ENCODE assay signal across 17 mouse cellular contexts in genomic region chr2:91791621-91792020, GRCm38 (mm10).
DNase-seq lines count a peak whose midpoint lies in the region; TF ChIP-seq lines count a peak whose summit lies in the region.
"Had no signal": no experiment of that assay in that cellular context is flagged by ENCODE, and none has a peak within 500 bp of the region (broad histone marks: within the 10 kb centered on the region; RNA-seq: fewer than 3 reads in every experiment).

No protein-coding gene starts in this region.

- H3K79me2 ChIP-seq in myocyte (ENCODE audit: control insufficient read depth, insufficient read depth): peaks cover 24% of the 10 kb centered on the region

- intact Hi-C loops in heart, postnatal 25 days (cut with DNase I): no loop called here

- no peaks in the 10 kb centered on the region for H3K36me3 ChIP-seq in myocyte (ENCODE audit: control insufficient read depth, insufficient read depth)
- H3K36me3 ChIP-seq: midbrain, embryonic 13.5 days; neural tube, embryonic 12.5 days; stomach, embryonic 15.5 days had no signal

- no peak for TF ChIP-seq POLR2A in myocyte (IDR thresholded peaks at IDR 0.05; ENCODE audit: insufficient read length, low read depth)

- H3K4me3 ChIP-seq in myocyte: no peak overlapping the region
- H3K4me3 ChIP-seq: midbrain, embryonic 13.5 days; neural tube, embryonic 12.5 days; stomach, embryonic 15.5 days had no signal

- H3ac ChIP-seq in myocyte (ENCODE audit: control insufficient read depth, insufficient read length): no peak overlapping the region

- H3K27me3 ChIP-seq in myocyte (ENCODE audit: control insufficient read depth, insufficient read depth, insufficient read length): no peaks in the 10 kb centered on the region
- H3K27me3 ChIP-seq: midbrain, embryonic 13.5 days; neural tube, embryonic 12.5 days; stomach, embryonic 15.5 days had no signal

- H3K4me2 ChIP-seq in myocyte (ENCODE audit: low read depth): peak overlapping the region; percentile 8
- H3K4me2 ChIP-seq: midbrain, embryonic 13.5 days; neural tube, embryonic 12.5 days; stomach, embryonic 15.5 days had no signal

- peak; percentile 33 to 58 for DNase-seq in frontal cortex, adult 2 months (ENCODE audit: extremely low spot score in 1 of 2, low spot score in 1 of 2)
- DNase-seq in frontal cortex, postnatal 10 days (ENCODE audit: low spot score in 2 of 2): no peak
- peak; percentile 21 for DNase-seq in lung, postnatal 36 days
- DNase-seq in lung, postnatal 14 days: no peak
- peak; percentile 32 for DNase-seq in adipocyte (ENCODE audit: low spot score)
- no peak for DNase-seq in heart, postnatal 25 days (ENCODE audit: low spot score)
- DNase-seq: B cell, adult 2 months; cerebellum, adult 11 months; forebrain, postnatal 0 days; kidney, adult 18-20 months; kidney, postnatal 14 days; layer of hippocampus, adult 9-11 months; lung, adult 18-20 months had no signal

TF ChIP-seq in myocyte, 11 proteins besides CTCF, POLR2A, EP300 and RAD21:
- TF ChIP-seq CEBPB (IDR thresholded peaks at IDR 0.05; ENCODE audit: insufficient read depth, poor library complexity, severe bottlenecking): no peak
- no peak for TF ChIP-seq MYOG (IDR thresholded peaks at IDR 0.05; ENCODE audit: control insufficient read depth in 1 of 3, insufficient read depth in 1 of 3, insufficient read length in 2 of 3, low read depth in 2 of 3)
- TF ChIP-seq TCF12 (IDR thresholded peaks at IDR 0.05; ENCODE audit: insufficient read depth, poor library complexity, severe bottlenecking): no peak
- no peak for TF ChIP-seq SRF (IDR thresholded peaks at IDR 0.05; ENCODE audit: control insufficient read depth, insufficient read length, low read depth)
- no peak for TF ChIP-seq MYOD1 (IDR thresholded peaks at IDR 0.05; ENCODE audit: control insufficient read depth in 1 of 3, insufficient read length in 2 of 3, low read depth in 2 of 3)
- TF ChIP-seq REST (IDR thresholded peaks at IDR 0.05; ENCODE audit: insufficient read depth, insufficient read length): no peak
- no peak for TF ChIP-seq POLR2AphosphoS2 (IDR thresholded peaks at IDR 0.05; ENCODE audit: insufficient read length, low read depth)
- no peak for TF ChIP-seq MAX (IDR thresholded peaks at IDR 0.05; ENCODE audit: low read depth)
- no peak for TF ChIP-seq E2F4 (IDR thresholded peaks at IDR 0.05; ENCODE audit: insufficient read depth)
- TF ChIP-seq TCF3 (IDR thresholded peaks at IDR 0.05; ENCODE audit: insufficient read length, low read depth): no peak
- no peak for TF ChIP-seq USF1 (IDR thresholded peaks at IDR 0.05; ENCODE audit: low read depth)

Comparison
In these comparisons a context has a peak if more than half of its experiments do, and no peak if none do; other contexts are left out.
1. DNase-seq: peak in frontal cortex, adult 2 months (2 of 2), lung, postnatal 36 days (single experiment) and adipocyte (single experiment); none in frontal cortex, postnatal 10 days (0 of 2), lung, postnatal 14 days (single experiment) and heart, postnatal 25 days (single experiment).